In genomic region chr16:90421551-90421950, GRCm38 (mm10) we compare ENCODE assay signal across 9 mouse cellular contexts. TPM values are rescaled to one million over a fixed set of nuclear protein-coding genes. Genes with fewer than 3 reads are reported as not detected.
DNase-seq lines count a peak whose midpoint lies in the region; ATAC-seq and TF ChIP-seq lines count a peak whose summit lies in the region.
"Had no signal": no experiment of that assay in that cellular context is flagged by ENCODE, and none has a peak within 500 bp of the region (broad histone marks: within the 10 kb centered on the region; RNA-seq: fewer than 3 reads in every experiment).

No protein-coding gene starts in this region.

- no peak overlapping the region for H3K4me2 ChIP-seq in heart, embryonic 11.5 days
- no peak overlapping the region for H3K4me2 ChIP-seq in midbrain, embryonic 11.5 days
- peak overlapping the region; percentile 33 for H3K4me2 ChIP-seq in limb, embryonic 13.5 days (replicated peaks)
- H3K4me2 ChIP-seq in stomach, postnatal 0 days (replicated peaks; ENCODE audit: low read depth), result no peak overlapping the region
- no peak overlapping the region for H3K4me2 ChIP-seq in liver, postnatal 0 days (ENCODE audit: low read depth, low read length)

- H3K9ac ChIP-seq in heart, embryonic 11.5 days (ENCODE audit: low read depth, low read length), result no peak overlapping the region; the same call in 1 of the 2 replicates
- no peak overlapping the region for H3K9ac ChIP-seq in midbrain, embryonic 11.5 days (ENCODE audit: low read length)
- peak overlapping the region; percentile 1; the same call in 1 of the 2 replicates for H3K9ac ChIP-seq in limb, embryonic 13.5 days
- no peak overlapping the region for H3K9ac ChIP-seq in stomach, postnatal 0 days (ENCODE audit: low read length)
- no peak overlapping the region for H3K9ac ChIP-seq in liver, postnatal 0 days (replicated peaks)

- H3K4me1 ChIP-seq in heart, embryonic 11.5 days (ENCODE audit: control insufficient read depth, insufficient read depth, low read length), result peaks cover 71% of the 10 kb centered on the region
- H3K4me1 ChIP-seq in midbrain, embryonic 10.5 days, result peaks cover 68% of the 10 kb centered on the region
- H3K4me1 ChIP-seq in midbrain, embryonic 11.5 days (ENCODE audit: control insufficient read depth, insufficient read depth, low read length), result peaks cover 27% of the 10 kb centered on the region
- H3K4me1 ChIP-seq in limb, embryonic 13.5 days, result peaks cover 88% of the 10 kb centered on the region
- H3K4me1 ChIP-seq in stomach, postnatal 0 days (replicated peaks; ENCODE audit: control insufficient read depth, insufficient read depth), result peaks cover 17% of the 10 kb centered on the region
- no peaks in the 10 kb centered on the region; the same call in 1 of the 2 replicates for H3K4me1 ChIP-seq in liver, postnatal 0 days (ENCODE audit: insufficient read depth)

- TF ChIP-seq EP300 in stomach, postnatal 0 days (optimal IDR thresholded peaks at IDR 0.05), result no peak
- no peak for TF ChIP-seq EP300 in liver, postnatal 0 days (IDR thresholded peaks at IDR 0.05; ENCODE audit: low read depth)

- no peaks in the 10 kb centered on the region; the same call in 1 of the 2 replicates for H3K36me3 ChIP-seq in heart, embryonic 11.5 days (ENCODE audit: control insufficient read depth, insufficient read depth, low read length)
- H3K36me3 ChIP-seq in midbrain, embryonic 10.5 days, result peaks cover 24% of the 10 kb centered on the region
- no peaks in the 10 kb centered on the region for H3K36me3 ChIP-seq in midbrain, embryonic 11.5 days (ENCODE audit: control insufficient read depth, insufficient read depth, low read length)
- peaks cover 6% of the 10 kb centered on the region; the same call in 1 of the 2 replicates for H3K36me3 ChIP-seq in limb, embryonic 13.5 days
- no peaks in the 10 kb centered on the region for H3K36me3 ChIP-seq in stomach, postnatal 0 days (ENCODE audit: control insufficient read depth, insufficient read depth, low read length)
- no peaks in the 10 kb centered on the region for H3K36me3 ChIP-seq in liver, postnatal 0 days (replicated peaks; ENCODE audit: insufficient read depth, low read length)

- intact Hi-C loops in heart, postnatal 10 days (cut with DNase I), result no loop called here

- H3K27me3 ChIP-seq in heart, embryonic 11.5 days (ENCODE audit: control insufficient read depth, insufficient read depth, low read length), result no peaks in the 10 kb centered on the region
- H3K27me3 ChIP-seq in midbrain, embryonic 10.5 days (ENCODE audit: low read depth, poor library complexity, severe bottlenecking), result no peaks in the 10 kb centered on the region
- H3K27me3 ChIP-seq in midbrain, embryonic 11.5 days (ENCODE audit: control insufficient read depth, insufficient read depth, low read length), result no peaks in the 10 kb centered on the region
- no peaks in the 10 kb centered on the region for H3K27me3 ChIP-seq in limb, embryonic 13.5 days
- H3K27me3 ChIP-seq in stomach, postnatal 0 days (ENCODE audit: control insufficient read depth, insufficient read depth, low read length), result no peaks in the 10 kb centered on the region
- no peaks in the 10 kb centered on the region for H3K27me3 ChIP-seq in liver, postnatal 0 days (ENCODE audit: insufficient read depth, low read length)

- peak overlapping the region; percentile 7 for H3K27ac ChIP-seq in heart, embryonic 11.5 days (ENCODE audit: low read depth, low read length)
- peak overlapping the region; percentile 60 for H3K27ac ChIP-seq in midbrain, embryonic 10.5 days (replicated peaks)
- no peak overlapping the region for H3K27ac ChIP-seq in midbrain, embryonic 11.5 days (ENCODE audit: low read depth, low read length)
- peak overlapping the region; percentile 67 for H3K27ac ChIP-seq in limb, embryonic 13.5 days
- H3K27ac ChIP-seq in stomach, postnatal 0 days (replicated peaks), result peak overlapping the region; percentile 65
- H3K27ac ChIP-seq in liver, postnatal 0 days (ENCODE audit: low read depth), result no peak overlapping the region

- H3K9me3 ChIP-seq in heart, embryonic 11.5 days (replicated peaks; ENCODE audit: control insufficient read depth, low read length), result no peaks in the 10 kb centered on the region
- 0 out of 2 replicates have a peak, but pooled peaks cover under 1% of the 10 kb centered on the region for H3K9me3 ChIP-seq in midbrain, embryonic 10.5 days (replicated peaks)
- no peaks in the 10 kb centered on the region for H3K9me3 ChIP-seq in midbrain, embryonic 11.5 days (ENCODE audit: control insufficient read depth, low read length)
- H3K9me3 ChIP-seq in limb, embryonic 13.5 days, result no peaks in the 10 kb centered on the region
- H3K9me3 ChIP-seq in stomach, postnatal 0 days (ENCODE audit: control insufficient read depth, low read length), result no peaks in the 10 kb centered on the region
- no peaks in the 10 kb centered on the region for H3K9me3 ChIP-seq in liver, postnatal 0 days (ENCODE audit: low read length)

- TF ChIP-seq CTCF in stomach, postnatal 0 days (IDR thresholded peaks at IDR 0.05; ENCODE audit: low read depth), result no peak
- TF ChIP-seq CTCF in liver, postnatal 0 days (IDR thresholded peaks at IDR 0.05; ENCODE audit: low read depth), result no peak

- H3K4me3 ChIP-seq in heart, embryonic 11.5 days (ENCODE audit: low read depth, low read length), result no peak overlapping the region
- no peak overlapping the region for H3K4me3 ChIP-seq in midbrain, embryonic 10.5 days
- H3K4me3 ChIP-seq in midbrain, embryonic 11.5 days (ENCODE audit: low read depth, low read length), result no peak overlapping the region
- H3K4me3 ChIP-seq in limb, embryonic 13.5 days, result no peak overlapping the region
- H3K4me3 ChIP-seq in stomach, postnatal 0 days (ENCODE audit: low read depth, low read length), result no peak overlapping the region
- no peak overlapping the region for H3K4me3 ChIP-seq in liver, postnatal 0 days (ENCODE audit: low read depth, low read length)

- DNase-seq in heart, postnatal 10 days, result no peak
- no peak for DNase-seq in midbrain, embryonic 10.5 days (ENCODE audit: low spot score)
- no peak for DNase-seq in midbrain, embryonic 11.5 days (ENCODE audit: low spot score, missing footprints)
- peak; percentile 20 for DNase-seq in stomach, postnatal 0 days (ENCODE audit: low spot score)
- DNase-seq in spleen, postnatal 10 days (ENCODE audit: low spot score in 2 of 2), result no peak
- no peak for DNase-seq in liver, postnatal 0 days

- 61% methylated on average over 8 of the region's 8 CpGs for WGBS in heart, embryonic 11.5 days (ENCODE audit: insufficient replicate concordance)
- WGBS in midbrain, embryonic 10.5 days, result 51% methylated on average over 8 of the region's 8 CpGs
- WGBS in midbrain, embryonic 11.5 days, result 42% methylated on average over 8 of the region's 8 CpGs
- 7% methylated on average over 8 of the region's 8 CpGs for WGBS in limb, embryonic 13.5 days
- 18% methylated on average over 8 of the region's 8 CpGs for WGBS in stomach, postnatal 0 days
- WGBS in liver, postnatal 0 days (ENCODE audit: insufficient replicate concordance), result 63% methylated on average over 8 of the region's 8 CpGs

- no peak for ATAC-seq in heart, embryonic 11.5 days (replicated peaks; ENCODE audit: insufficient number of reproducible peaks, low FRiP score, low TSS enrichment)
- no peak for ATAC-seq in midbrain, embryonic 11.5 days (ENCODE audit: low FRiP score)
- peak; percentile 12; the same call in 1 of the 2 replicates for ATAC-seq in limb, embryonic 13.5 days (ENCODE audit: low FRiP score, low read depth)
- no peak for ATAC-seq in stomach, postnatal 0 days (ENCODE audit: low FRiP score, low TSS enrichment)
- ATAC-seq in liver, postnatal 0 days, result no peak

RNA-seq across cellular contexts. Expression of gene Hunk, which starts 35.7 kb away (rescaled TPM):
- 14.9 and 16.4 TPM in 2 replicates for polyA plus RNA-seq in heart, embryonic 11.5 days (2014; fragmentation: Nextera tagmentation; extraction: Ambion mirVana)
- total RNA-seq in heart, postnatal 10 days (2021), result 1 to 10 TPM; 3.0 to 4.1 TPM
- 11.8 and 11.9 TPM in 2 replicates for polyA plus RNA-seq in midbrain, embryonic 10.5 days (2016; fragmentation: Nextera tagmentation; extraction: Ambion mirVana)
- polyA plus RNA-seq in midbrain, embryonic 11.5 days (2014; fragmentation: Nextera tagmentation; extraction: Ambion mirVana), result 9.7 TPM in 2 replicates
- 16.5 and 17.9 TPM in 2 replicates for polyA plus RNA-seq in limb, embryonic 13.5 days (2015; fragmentation: Nextera tagmentation; extraction: Ambion mirVana)
- polyA plus RNA-seq in stomach, postnatal 0 days (2015; fragmentation: Nextera tagmentation; extraction: Ambion mirVana), result 1.8 and 1.9 TPM in 2 replicates
- 1.1 and 1.2 TPM in 2 replicates for polyA plus RNA-seq in liver, postnatal 0 days (2015; fragmentation: Nextera tagmentation; extraction: Ambion mirVana)
- total RNA-seq: megakaryocyte-erythroid progenitor cell, adult 5-6 weeks had no signal

Comparison
In these comparisons a context has a peak if more than half of its experiments do, and no peak if none do; other contexts are left out.
1. H3K27ac ChIP-seq: peak in heart, embryonic 11.5 days (single experiment), midbrain, embryonic 10.5 days (single experiment), limb, embryonic 13.5 days (single experiment) and stomach, postnatal 0 days (single experiment); none in midbrain, embryonic 11.5 days (single experiment) and liver, postnatal 0 days (single experiment).